ENCODE assay signal across 14 mouse cellular contexts in the genomic region with DNA sequence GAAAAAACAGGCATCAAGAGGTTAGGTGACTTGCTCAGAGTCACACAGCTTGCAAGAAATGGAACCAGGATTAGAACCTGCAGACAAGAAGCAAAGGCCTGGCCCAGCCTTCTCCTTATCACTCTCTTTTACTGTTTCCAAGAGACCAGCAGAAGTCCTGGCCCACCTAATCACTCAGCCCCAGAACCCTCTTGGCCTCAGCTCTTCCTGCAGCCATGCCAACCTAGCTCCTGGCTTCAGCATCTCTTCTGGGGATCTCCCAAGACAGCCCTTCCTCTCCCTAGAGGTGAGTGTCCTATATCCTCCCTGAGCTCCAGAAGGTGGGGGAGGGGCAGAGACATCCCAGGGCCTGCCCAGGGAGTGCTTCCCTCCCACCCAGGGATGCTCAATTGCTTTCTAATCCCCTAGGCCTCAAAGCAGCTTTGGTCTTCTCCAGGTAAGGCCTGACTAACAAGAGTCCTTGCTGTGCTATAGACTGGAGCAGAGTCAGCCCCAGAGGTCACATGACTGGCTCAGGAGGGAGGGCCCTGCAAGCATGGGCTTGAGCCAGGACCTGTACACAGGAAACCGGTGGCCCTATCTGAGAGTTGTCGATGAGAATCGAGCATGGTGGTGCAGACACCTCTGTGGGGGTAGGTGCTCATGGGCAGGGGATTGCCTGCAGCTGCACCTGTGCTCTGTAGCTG. TPM values are rescaled to one million over a fixed set of nuclear protein-coding genes. Genes with fewer than 3 reads are reported as not detected.
A peak's percentile ranks its signal among the peaks of the same experiment; 100 is the strongest.
DNase-seq lines count a peak whose midpoint lies in the region; ATAC-seq and TF ChIP-seq lines count a peak whose summit lies in the region.
"Had no signal": no experiment of that assay in that cellular context is flagged by ENCODE, and none has a peak within 500 bp of the region (broad histone marks: within the 10 kb centered on the region; RNA-seq: fewer than 3 reads in every experiment).

No protein-coding gene starts in this region.

- peak overlapping the region; percentile 71 for H3K27ac ChIP-seq in liver, embryonic 14.5 days
- H3K27ac ChIP-seq: kidney, postnatal 0 days; limb, embryonic 12.5 days; macrophage had no signal

- H3K4me2 ChIP-seq in liver, embryonic 14.5 days (ENCODE audit: low read depth), result peak overlapping the region; percentile 49
- H3K4me2 ChIP-seq: limb, embryonic 12.5 days had no signal

- TF ChIP-seq EP300 in liver, embryonic 14.5 days (IDR thresholded peaks at IDR 0.05; ENCODE audit: low read depth), result no peak

- peaks cover 51 to 75% of the 10 kb centered on the region in 2 experiments for H3K4me1 ChIP-seq in liver, embryonic 14.5 days (replicated peaks; ENCODE audit: control insufficient read depth in 2 of 2, insufficient read depth in 2 of 2, low read length in 1 of 2)

- intact Hi-C loops in gastrocnemius, postnatal 14 days (cut with DNase I; ENCODE audit: low total_unique reads), result no loop called here

- no peaks in the 10 kb centered on the region for H3K36me3 ChIP-seq in liver, embryonic 14.5 days (replicated peaks; ENCODE audit: control insufficient read depth, insufficient read depth, low read depth)
- H3K36me3 ChIP-seq: limb, embryonic 12.5 days had no signal

- H3K4me3 ChIP-seq in liver, embryonic 14.5 days (ENCODE audit: insufficient read depth in 1 of 2, low read depth in 2 of 2, low read length in 2 of 2), result peak overlapping the region; percentile 10; a peak in 2 of 4 replicates
- H3K4me3 ChIP-seq: limb, embryonic 12.5 days had no signal

- no peaks in the 10 kb centered on the region for H3K27me3 ChIP-seq in liver, embryonic 14.5 days (ENCODE audit: control insufficient read depth, insufficient read depth, low read length)

- peak; percentile 15 for DNase-seq in retina, postnatal 1 day
- no peak for DNase-seq in retina, embryonic 14.5 days (ENCODE audit: low spot score)
- peak in 1 of 3 experiments; percentile 49 for DNase-seq in liver, embryonic 14.5 days (ENCODE audit: low read depth in 3 of 3, low spot score in 3 of 3)
- DNase-seq in layer of hippocampus, postnatal 36 days, result no peak
- no peak for DNase-seq in cerebellum, adult 11 months
- no peak for DNase-seq in gastrocnemius, postnatal 14 days
- DNase-seq: adrenal gland, postnatal 10 days; gastrocnemius, postnatal 36 days; heart, postnatal 36 days; layer of hippocampus, adult 9-11 months had no signal

- TF ChIP-seq CTCF in liver, embryonic 14.5 days (IDR thresholded peaks at IDR 0.05; ENCODE audit: low read depth), result no peak

- H3K9ac ChIP-seq in liver, embryonic 14.5 days (replicated peaks), result peak overlapping the region; percentile 24; the same call in 1 of the 2 replicates
- H3K9ac ChIP-seq: limb, embryonic 12.5 days had no signal

- H3K9me3 ChIP-seq in liver, embryonic 14.5 days (ENCODE audit: control insufficient read depth, low read length), result no peaks in the 10 kb centered on the region
- H3K9me3 ChIP-seq: limb, embryonic 12.5 days had no signal

- peak; percentile 41 for ATAC-seq in common myeloid progenitor, adult 5-6 weeks (replicated peaks; ENCODE audit: low read depth, poor library complexity, severe bottlenecking)
- ATAC-seq in liver, embryonic 14.5 days (ENCODE audit: insufficient read depth), result peak; percentile 68

- 0% methylated on average over 3 of the region's 3 CpGs for WGBS in liver, embryonic 14.5 days (ENCODE audit: insufficient replicate concordance)

RNA-seq across cellular contexts. Expression of a gene that starts 15.0 kb away (rescaled TPM):
- 4.0 and 13.9 TPM in 2 replicates for total RNA-seq in common myeloid progenitor, adult 5-6 weeks (2017)
- polyA plus RNA-seq in liver, embryonic 14.5 days (2012; rRNA removed), result 9.0 and 10.2 TPM in 2 replicates
- polyA plus RNA-seq in liver, embryonic 14.5 days (2014; fragmentation: Nextera tagmentation; extraction: Ambion mirVana), result 4.0 and 4.1 TPM in 2 replicates
- total RNA-seq in layer of hippocampus, postnatal 36 days (2021), result 100 to 1,000 TPM; 243 to 261 TPM
- 10 to 100 TPM; 36.9 to 55.3 TPM for total RNA-seq in gastrocnemius, postnatal 14 days (2021)

Comparison
In these comparisons a context has a peak if more than half of its experiments do, and no peak if none do; other contexts are left out.
1. RNA of a gene that starts 15.0 kb away (total RNA-seq): 243 to 261 TPM in layer of hippocampus, postnatal 36 days; 36.9 to 55.3 TPM in gastrocnemius, postnatal 14 days and 4.0 to 13.9 TPM in common myeloid progenitor, adult 5-6 weeks; every median in the first group is over 4 times any median in the second.